Mouse (Mus musculus) embryonic facial prominence, embryonic 10.5 days (tissue): Measurements from ENCODE around the gene Smpd1. TPM values are rescaled to one million over a fixed set of nuclear protein-coding genes. Genes with fewer than 3 reads are reported as not detected.
A peak's percentile ranks its signal among the peaks of the same experiment; 100 is the strongest.

Experiments used
- DNase-seq: peaks from one replicate; pipeline ENCODE4 v3.0.0-alpha.2; 2017; ENCODE audit warnings: low spot score
- H3K27ac ChIP-seq: fragments of 300-500 bp; sonication (generic); replicated peaks from 2 replicates; pipeline ENCODE4 v1.5.1; 2016; ENCODE audit warnings: mild to moderate bottlenecking
- H3K27me3 ChIP-seq: fragments of 300-500 bp; sonication (generic); replicated peaks from 2 replicates; pipeline ENCODE4 v1.6.1; 2016; ENCODE audit warnings: low read depth, mild to moderate bottlenecking; ENCODE audit not compliant: poor library complexity, severe bottlenecking
- H3K36me3 ChIP-seq: fragments of 300-500 bp; sonication (generic); replicated peaks from 2 replicates; pipeline ENCODE4 v1.6.1; 2016; ENCODE audit warnings: mild to moderate bottlenecking, moderate library complexity
- H3K4me1 ChIP-seq: fragments of 300-500 bp; sonication (generic); 2 replicates; pipeline ENCODE4 v1.6.1; 2016
- H3K4me3 ChIP-seq: fragments of 300-500 bp; sonication (generic); 2 replicates; pipeline ENCODE4 v1.5.1; 2016; ENCODE audit warnings: mild to moderate bottlenecking, moderate library complexity
- H3K9me3 ChIP-seq: fragments of 300-500 bp; sonication (generic); 2 replicates; pipeline ENCODE4 v1.6.1; 2016; ENCODE audit warnings: mild to moderate bottlenecking
- WGBS: fragments of 180-500 bp; shearing (Covaris S2); methylation state at CpG from one replicate; pipeline ENCODE4 v1.1.7; 2016; 5-methylcytosine and 5-hydroxymethylcytosine counted together
- polyA plus RNA-seq: library from polyadenylated mRNA; unstranded; fragments of >200 nt; fragmentation: Nextera tagmentation; extraction: Ambion mirVana; gene quantifications from 2 replicates; pipeline ENCODE4 v1.2.1, GENCODE M21; 2016

The Smpd1 gene
- polyA plus RNA-seq, 1 experiment from 2014 or later = 33.1 TPM

DNA sequence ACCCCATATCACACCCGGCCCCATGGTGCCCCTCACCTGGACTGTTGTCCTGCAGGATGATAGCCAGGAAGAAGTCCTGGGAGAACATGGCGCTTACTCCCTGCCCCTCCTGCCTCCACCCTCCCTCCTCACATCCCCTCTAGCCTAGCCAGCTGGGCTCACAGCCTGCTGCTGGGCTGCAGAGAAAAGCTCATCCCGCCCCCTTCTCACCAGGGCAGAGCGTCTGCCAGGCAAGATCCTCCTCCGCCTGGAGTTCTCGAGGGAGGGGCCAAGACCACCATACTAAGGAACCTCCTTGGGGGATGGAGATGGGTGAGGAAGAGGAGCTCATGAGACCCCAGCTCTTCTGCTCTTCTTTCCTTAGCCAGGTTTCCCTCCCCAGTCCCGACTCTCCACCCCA lies 14.4 kb downstream of the Smpd1 start:
- peaks cover 27% of the 10 kb centered on the region for H3K4me1 ChIP-seq
- H3K9me3 ChIP-seq = no peaks in the 10 kb centered on the region
- no peaks in the 10 kb centered on the region for H3K27me3 ChIP-seq
- no peak for DNase-seq
- H3K36me3 ChIP-seq = peaks cover 60% of the 10 kb centered on the region
- H3K4me3 ChIP-seq = peak overlapping the region; percentile 28; the same call in 1 of the 2 replicates
- 23% methylated on average over 7 of the region's 7 CpGs for WGBS
- H3K27ac ChIP-seq = peak overlapping the region; percentile 48; the same call in 1 of the 2 replicates

DNA sequence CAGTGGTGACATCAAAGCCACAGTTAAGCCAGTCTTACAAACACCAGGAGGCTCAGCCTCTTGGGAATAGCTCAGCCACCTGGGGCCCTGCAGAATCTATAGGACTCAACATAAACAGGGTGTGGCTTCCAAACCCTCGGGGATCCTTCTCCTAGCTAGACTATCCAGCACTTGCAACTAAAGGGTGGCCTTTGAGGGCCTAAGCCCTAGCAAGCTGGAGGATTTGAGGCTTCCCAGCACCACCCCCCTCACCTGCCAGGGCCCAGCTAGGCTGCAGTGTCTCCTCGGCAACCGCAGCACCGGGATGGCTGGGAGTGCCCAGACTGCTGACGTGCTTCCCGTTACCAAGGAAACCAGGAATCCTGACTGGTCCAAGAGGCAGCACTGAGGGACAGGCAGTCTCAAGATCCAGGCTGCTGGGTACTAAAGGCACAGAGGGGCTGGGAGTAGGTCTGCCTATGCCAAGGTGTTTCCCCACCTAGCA lies 14.9 kb downstream of the Smpd1 start:
- Histone ChIP-seq H3K9me3 (no peaks in the 10 kb centered on the region), H3K4me3 (peak overlapping the region; percentile 28; the same call in 1 of the 2 replicates), H3K27me3 (no peaks in the 10 kb centered on the region), H3K36me3 (peaks cover 60% of the 10 kb centered on the region), H3K4me1 (peaks cover 27% of the 10 kb centered on the region), H3K27ac (peak overlapping the region; percentile 48; the same call in 1 of the 2 replicates)
- WGBS = 7% methylated on average over 6 of the region's 6 CpGs
- peak; percentile 65 for DNase-seq

DNA sequence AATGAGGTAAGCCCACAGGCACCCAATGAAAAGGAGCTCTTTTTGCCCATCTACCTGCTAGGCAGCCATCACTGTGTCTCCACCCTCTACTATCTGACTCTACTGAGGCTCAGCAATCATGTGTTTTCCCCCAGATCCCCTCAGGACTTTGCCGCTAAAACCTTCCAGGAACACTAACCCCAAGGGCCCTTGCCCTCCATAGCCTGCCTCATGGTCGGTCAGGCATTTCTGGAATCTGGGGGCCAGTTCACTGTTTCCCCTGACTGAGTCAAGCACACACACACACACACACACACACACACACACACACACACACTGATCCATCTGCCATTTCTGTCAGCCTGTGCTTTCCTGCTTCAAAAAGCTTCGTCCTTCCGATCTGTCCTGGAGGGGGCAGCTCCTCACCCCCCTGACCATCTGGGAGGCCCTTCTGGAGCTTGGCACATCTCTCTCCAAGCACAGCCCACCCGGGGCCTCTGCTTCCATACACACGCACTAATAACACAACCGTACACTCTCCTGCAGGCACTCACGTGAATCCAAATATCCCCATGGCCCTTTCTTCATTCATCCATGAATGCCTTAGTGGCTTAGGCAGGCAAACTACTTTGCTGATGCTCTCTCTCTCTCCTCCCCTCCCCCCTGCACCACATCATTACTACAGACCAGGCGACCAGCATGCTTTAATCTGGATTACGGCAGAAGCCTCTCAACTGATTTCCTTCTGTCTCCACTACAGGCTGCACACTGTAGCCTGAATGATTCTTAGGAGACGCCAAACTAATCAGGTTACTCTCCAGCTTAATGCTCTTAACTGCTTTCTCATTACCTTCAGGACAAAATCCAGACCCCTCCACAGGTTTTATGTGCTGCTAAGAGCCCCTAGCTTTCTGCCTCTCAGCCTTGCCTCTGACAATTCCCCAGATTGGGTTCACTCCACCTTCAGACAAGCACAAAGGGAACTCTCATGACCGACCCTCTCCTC lies 15.6 kb downstream of the Smpd1 start:
- Histone ChIP-seq H3K4me3 (peak overlapping the region; percentile 8; the same call in 1 of the 2 replicates), H3K27me3 (no peaks in the 10 kb centered on the region), H3K27ac (no peak overlapping the region; the same call in 1 of the 2 replicates), H3K9me3 (no peaks in the 10 kb centered on the region), H3K36me3 (peaks cover 60% of the 10 kb centered on the region), H3K4me1 (peaks cover 27% of the 10 kb centered on the region)
- DNase-seq = peak; percentile 15
- 23% methylated on average over 12 of the region's 12 CpGs for WGBS

DNA sequence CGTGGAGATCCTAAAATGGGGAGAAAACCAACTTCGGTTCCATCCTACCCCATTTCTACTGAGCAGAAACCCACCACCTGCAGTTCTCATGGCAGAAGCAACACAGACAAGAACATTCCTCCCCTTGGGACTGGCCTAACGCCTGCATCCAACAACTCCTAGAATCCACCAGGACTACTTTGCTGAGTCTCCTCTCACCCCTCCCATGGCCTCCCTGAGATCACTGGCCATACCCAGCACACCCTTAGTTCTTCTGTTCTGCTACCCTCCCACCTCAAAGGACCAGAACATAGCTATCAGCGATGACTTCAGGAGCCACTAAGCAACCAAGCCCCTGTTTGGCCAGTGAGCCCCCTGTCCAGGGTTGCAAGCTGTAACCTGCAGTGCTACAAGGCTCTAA lies 16.6 kb downstream of the Smpd1 start:
- Histone ChIP-seq H3K4me1 (peaks cover 27% of the 10 kb centered on the region), H3K27me3 (no peaks in the 10 kb centered on the region), H3K27ac (no peak overlapping the region), H3K9me3 (no peaks in the 10 kb centered on the region), H3K4me3 (no peak overlapping the region), H3K36me3 (peaks cover 53% of the 10 kb centered on the region)
- 82% methylated on average over 4 of the region's 4 CpGs for WGBS
- no peak for DNase-seq

DNA sequence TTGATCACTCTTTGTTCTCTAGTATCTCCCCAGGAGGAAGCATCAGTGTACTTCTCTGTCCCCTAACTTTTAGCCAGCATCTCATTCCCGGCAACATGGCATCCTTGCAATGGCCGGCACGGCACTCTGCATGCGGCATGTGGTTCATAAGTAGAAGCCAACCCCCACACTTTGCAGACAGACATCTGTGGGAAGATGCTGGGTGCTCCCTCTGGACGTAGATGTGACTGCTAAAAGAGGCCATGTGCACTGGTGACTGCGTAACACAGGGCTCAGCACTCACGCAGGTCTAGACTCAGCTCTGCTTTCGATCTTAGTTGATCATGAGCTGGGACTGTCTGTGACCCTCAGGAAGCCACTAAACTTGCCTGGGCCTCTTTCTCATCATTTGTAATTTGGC lies 18.8 kb downstream of the Smpd1 start:
- H3K27me3 ChIP-seq = no peaks in the 10 kb centered on the region
- peaks cover 34% of the 10 kb centered on the region for H3K4me1 ChIP-seq
- H3K4me3 ChIP-seq = no peak overlapping the region
- 91% methylated on average over 8 of the region's 8 CpGs for WGBS
- no peaks in the 10 kb centered on the region for H3K9me3 ChIP-seq
- H3K36me3 ChIP-seq = peaks cover 31% of the 10 kb centered on the region
- H3K27ac ChIP-seq = no peak overlapping the region
- no peak for DNase-seq

DNA sequence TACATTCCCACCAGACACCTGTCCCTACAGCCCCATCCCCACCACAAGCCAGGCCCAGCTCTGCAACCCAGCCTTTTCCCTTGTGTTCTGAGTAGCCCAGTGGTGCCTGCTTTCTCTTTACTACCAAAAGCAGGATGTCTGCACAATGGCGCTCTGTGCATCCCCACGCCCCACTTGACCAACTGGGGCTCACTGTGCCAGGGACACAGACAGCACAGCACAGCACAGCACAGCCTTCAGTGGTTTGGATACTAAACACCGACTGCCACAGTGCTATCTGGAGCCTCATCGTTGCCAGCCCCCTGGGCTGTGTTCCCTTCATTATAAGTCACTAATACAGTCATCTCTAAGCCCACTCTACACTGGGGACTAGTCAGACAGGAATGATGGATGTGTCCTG lies 20.4 kb downstream of the Smpd1 start:
- Histone ChIP-seq H3K27me3 (no peaks in the 10 kb centered on the region), H3K4me3 (no peak overlapping the region), H3K36me3 (peaks cover 30% of the 10 kb centered on the region), H3K9me3 (no peaks in the 10 kb centered on the region), H3K4me1 (peaks cover 22% of the 10 kb centered on the region), H3K27ac (no peak overlapping the region)
- no peak for DNase-seq
- 90% methylated on average over 4 of the region's 4 CpGs for WGBS

DNA sequence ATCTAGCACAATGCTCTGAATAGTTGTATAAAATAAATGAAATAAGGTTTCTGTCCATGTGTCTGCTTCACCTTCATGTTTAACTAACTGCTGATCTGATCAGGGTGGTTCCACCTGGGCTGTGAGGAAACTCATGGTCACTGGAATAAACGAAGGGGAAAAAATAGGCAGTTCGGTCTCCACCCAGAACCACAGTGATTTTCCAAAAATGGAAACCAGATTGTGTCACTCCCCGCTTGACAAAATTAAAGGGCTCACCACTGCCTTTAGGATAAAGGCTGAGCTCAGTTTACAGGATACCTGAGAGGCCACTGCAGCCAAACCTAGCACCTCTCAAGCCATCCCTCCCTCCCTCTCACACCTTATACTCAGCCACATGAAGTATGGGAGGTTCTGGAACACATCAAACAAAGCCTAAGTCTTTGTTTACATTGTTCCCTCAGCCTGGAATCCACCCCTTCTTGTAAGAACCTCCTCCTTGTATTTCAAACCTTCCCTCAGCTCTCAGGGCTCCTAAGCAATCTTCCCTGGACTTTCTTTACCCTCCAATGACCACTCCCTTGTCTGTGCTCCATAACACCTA lies 22.1 kb downstream of the Smpd1 start:
- no peak for DNase-seq
- Histone ChIP-seq H3K36me3 (peaks cover 27% of the 10 kb centered on the region), H3K27me3 (no peaks in the 10 kb centered on the region), H3K27ac (no peak overlapping the region), H3K4me3 (no peak overlapping the region), H3K4me1 (peaks cover 17% of the 10 kb centered on the region), H3K9me3 (no peaks in the 10 kb centered on the region)
- 76% methylated on average over 3 of the region's 3 CpGs for WGBS

DNA sequence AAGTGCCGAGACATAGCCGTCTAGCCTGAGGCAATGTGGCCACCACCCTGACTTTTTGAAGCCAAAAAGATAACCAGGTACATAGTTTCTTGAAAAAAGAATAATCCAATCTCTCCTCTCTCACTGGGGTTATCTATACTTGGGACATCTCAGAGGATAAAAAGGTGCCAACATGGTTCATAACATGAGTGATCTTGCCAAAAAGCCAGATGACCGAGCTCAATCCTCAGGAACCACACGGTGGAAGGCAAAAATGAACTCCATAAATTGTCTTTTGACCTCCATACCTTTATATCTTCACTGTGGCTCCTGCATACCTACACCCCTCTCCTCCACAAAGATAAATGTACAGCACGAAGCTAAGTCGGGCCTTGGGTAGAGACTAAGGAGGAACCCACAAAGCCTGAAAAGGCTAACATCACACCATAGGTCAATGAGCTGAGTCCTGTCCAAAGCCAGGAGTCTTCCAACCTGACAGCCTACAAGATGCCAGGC lies 23.3 kb downstream of the Smpd1 start:
- Histone ChIP-seq H3K4me1 (peaks cover 24% of the 10 kb centered on the region), H3K27me3 (no peaks in the 10 kb centered on the region; the same call in 1 of the 2 replicates), H3K36me3 (peaks cover 26% of the 10 kb centered on the region), H3K27ac (no peak overlapping the region), H3K4me3 (no peak overlapping the region), H3K9me3 (no peaks in the 10 kb centered on the region)
- no peak for DNase-seq
- 90% methylated on average over 6 of the region's 6 CpGs for WGBS

DNA sequence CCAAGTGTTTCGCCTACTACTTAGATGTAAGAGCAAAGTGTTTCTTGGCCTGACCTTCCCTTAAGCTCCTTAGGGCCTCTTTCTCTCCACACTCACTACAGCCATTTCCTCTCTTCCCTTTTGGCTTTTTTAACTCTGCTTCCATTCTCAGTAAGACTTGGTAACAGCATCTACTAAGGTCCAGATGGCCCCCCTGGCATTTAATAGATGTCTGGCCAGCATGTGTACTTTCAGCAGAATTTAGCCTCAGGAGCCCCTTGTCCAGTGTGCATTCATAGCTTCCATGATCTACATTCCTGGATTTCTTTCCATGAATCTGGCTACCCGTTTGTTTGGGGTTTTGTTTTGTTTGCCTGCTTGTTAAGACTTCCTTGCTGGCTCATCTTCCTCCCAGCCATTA lies 24.3 kb downstream of the Smpd1 start:
- no peak overlapping the region for H3K4me3 ChIP-seq
- DNase-seq = no peak
- H3K36me3 ChIP-seq = peaks cover 15% of the 10 kb centered on the region
- H3K9me3 ChIP-seq = no peaks in the 10 kb centered on the region
- H3K4me1 ChIP-seq = peaks cover 24% of the 10 kb centered on the region
- H3K27me3 ChIP-seq = no peaks in the 10 kb centered on the region; the same call in 1 of the 2 replicates
- 77% methylated on average over 2 of the region's 2 CpGs for WGBS
- H3K27ac ChIP-seq = no peak overlapping the region

DNA sequence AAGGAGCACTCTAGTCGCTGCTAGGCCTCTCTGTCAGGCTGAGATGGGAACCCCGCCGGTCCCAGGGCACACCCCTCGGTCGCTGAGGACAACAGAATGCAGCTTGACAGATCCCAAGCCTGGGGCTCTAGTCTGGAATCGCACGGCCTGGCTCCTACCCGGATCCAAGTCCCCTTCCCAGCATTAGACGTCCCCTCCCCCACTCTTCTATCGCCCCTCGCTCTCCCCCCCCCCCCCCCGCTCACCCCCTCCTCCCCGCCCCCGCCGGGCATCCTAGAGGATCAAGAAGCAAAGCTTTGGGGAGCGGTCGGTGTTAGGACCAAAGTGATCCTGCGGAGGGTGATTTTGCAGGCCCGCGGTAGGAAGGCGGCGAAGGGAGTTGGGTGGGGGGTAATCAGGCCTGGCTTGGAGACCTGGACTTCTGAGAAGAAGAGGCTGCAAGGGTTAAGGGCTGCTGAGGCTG lies 26.5 kb downstream of the Smpd1 start:
- whole genome bisulfite sequencing = under 1% methylated on average over 21 of the region's 22 CpGs
- Histone ChIP-seq H3K4me3 (peak overlapping the region; percentile 76), H3K27me3 (no peaks in the 10 kb centered on the region; the same call in 1 of the 2 replicates), H3K27ac (peak overlapping the region; percentile 93), H3K36me3 (no peaks in the 10 kb centered on the region), H3K4me1 (peaks cover 24% of the 10 kb centered on the region), H3K9me3 (no peaks in the 10 kb centered on the region)
- DNase-seq = no peak

DNA sequence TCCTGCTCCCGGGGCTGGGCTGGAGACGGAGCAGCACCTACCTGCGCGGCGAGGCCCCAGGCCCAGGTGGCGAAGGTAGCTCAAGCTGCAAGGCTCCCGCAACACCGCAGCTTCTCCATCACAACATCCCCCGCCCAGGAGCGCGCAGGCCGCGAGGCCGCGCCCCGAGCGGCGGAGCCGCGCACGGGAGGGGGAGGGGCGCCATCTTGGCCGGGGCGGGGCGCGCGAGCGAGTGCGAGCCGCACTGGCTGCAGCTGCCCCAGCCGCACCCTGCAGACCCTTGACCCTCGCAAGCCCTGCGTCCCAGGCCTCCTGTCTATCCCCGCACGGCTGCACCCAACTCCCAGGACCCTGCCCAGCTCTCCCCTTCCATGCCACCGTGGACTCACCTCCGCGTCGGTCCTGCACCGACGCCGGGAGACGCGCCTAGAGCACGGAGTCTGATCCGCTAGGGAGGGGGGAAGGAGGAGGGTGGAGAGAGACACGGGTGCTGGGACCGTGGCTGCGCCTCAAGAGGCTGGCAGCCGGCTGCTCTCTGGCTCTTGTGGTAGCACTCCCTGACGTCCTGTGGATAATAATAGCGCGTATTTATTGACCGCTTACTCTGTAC lies 27.0 kb downstream of the Smpd1 start, which contains the start of gene Apbb1:
TSS of gene Apbb1 (minus strand) at position 560 of the 610 bp plus-strand sequence.
- peak; percentile 89 for DNase-seq
- Histone ChIP-seq H3K4me3 (peak within 1 kb of the TSS; percentile 76), H3K36me3 (no peaks in the 10 kb centered on the region), H3K4me1 (peaks cover 23% of the 10 kb centered on the region), H3K9me3 (no peaks in the 10 kb centered on the region), H3K27ac (peak within 1 kb of the TSS; percentile 93), H3K27me3 (no peaks in the 10 kb centered on the region; the same call in 1 of the 2 replicates)
- under 1% methylated on average over 52 of the region's 54 CpGs for WGBS

DNA sequence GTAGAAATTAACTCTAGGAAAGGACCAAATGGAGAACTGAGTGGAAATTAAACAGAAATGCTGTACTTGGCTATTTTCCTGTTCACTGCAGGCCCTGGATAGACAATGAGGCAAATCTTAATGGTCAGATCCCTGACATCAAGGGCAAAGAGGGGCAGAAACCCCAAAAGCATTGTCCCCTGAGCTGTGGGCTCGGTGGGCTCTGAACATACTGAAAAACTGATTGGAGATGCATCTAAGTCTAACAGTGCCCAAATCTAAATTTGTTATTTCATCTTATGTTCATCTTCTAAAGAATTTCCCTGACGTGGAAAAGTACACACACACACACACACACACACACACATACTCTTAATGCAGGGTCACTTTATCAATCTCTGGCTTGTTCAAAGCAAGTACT lies 27.8 kb downstream of the Smpd1 start:
- peak overlapping the region; percentile 76; the same call in 1 of the 2 replicates for H3K4me3 ChIP-seq
- no peaks in the 10 kb centered on the region for H3K36me3 ChIP-seq
- H3K27me3 ChIP-seq = no peaks in the 10 kb centered on the region; the same call in 1 of the 2 replicates
- DNase-seq = no peak
- H3K4me1 ChIP-seq = peaks cover 17% of the 10 kb centered on the region
- no peaks in the 10 kb centered on the region for H3K9me3 ChIP-seq
- 0 out of 2 replicates have a peak overlapping the region, but pooled peaks have one; percentile 93 for H3K27ac ChIP-seq
- WGBS = 70% methylated on average over 2 of the region's 2 CpGs
